Mouse (Mus musculus) ES-E14 (cell line): ENCODE data around the gene Notch2.

ENCODE experiments used
- MAFK ChIP-seq: IDR thresholded peaks from 2 replicates; pipeline ENCODE4 v1.6.1; 2014; ENCODE audit warnings: mild to moderate bottlenecking, low read depth, low read length, inconsistent platforms; ENCODE audit not compliant: insufficient read depth
- ZNF384 ChIP-seq: IDR thresholded peaks from 2 replicates; pipeline ENCODE4 v1.6.1; 2012; ENCODE audit warnings: low read depth, low read length, inconsistent platforms

DNA sequence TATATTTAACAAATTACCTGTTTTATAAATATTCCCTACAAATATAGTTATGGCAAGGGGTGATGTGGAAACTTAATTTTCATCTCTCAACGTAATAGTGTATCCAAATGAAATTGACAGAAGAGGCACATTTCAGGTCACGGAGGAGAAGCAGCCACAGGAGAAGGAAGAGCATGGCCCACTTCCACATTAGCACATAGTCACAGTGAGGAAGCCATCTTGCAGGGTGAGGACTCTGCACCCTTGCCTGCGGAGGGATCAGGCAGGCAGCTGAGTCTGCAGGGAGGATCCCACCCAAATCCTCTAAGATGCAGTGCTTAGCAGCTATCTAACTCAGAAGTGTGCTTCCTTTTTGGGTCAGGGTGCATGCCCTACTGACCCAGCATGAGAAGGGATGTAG, 27.6 kb upstream of the Notch2 start:
- TF ChIP-seq MAFK (no peak), ZNF384 (no peak)
